Mouse (Mus musculus) ES-E14 (cell line): ENCODE measurements around the gene Ntrk2. TPM values are rescaled to one million over a fixed set of nuclear protein-coding genes. Genes with fewer than 3 reads are reported as not detected.

Source experiments
- DNase-seq: peaks from one replicate; pipeline ENCODE4 v3.0.0-alpha.2; 2013; ENCODE audit warnings: low read depth, low spot score
- H3K27ac ChIP-seq: 2 replicates; pipeline ENCODE4 v1.5.1; 2012; ENCODE audit warnings: low read depth, mild to moderate bottlenecking, low read length, moderate library complexity, mixed read lengths; ENCODE audit not compliant: poor library complexity, insufficient read depth, severe bottlenecking
- H3K36me3 ChIP-seq: 2 replicates; pipeline ENCODE4 v1.6.1; 2012; ENCODE audit warnings: mild to moderate bottlenecking, low read length, moderate library complexity, mixed read lengths; ENCODE audit not compliant: control insufficient read depth, poor library complexity, insufficient read depth, severe bottlenecking
- H3K4me1 ChIP-seq, 2 experiments: fragments of 150-350 bp in 1 of 2; sonication (generic) in 1 of 2; 2 replicates each; pipeline ENCODE4 v1.6.1; 2012; ENCODE audit warnings: low read length in 2 of 2, mild to moderate bottlenecking in 1 of 2, mixed read lengths in 1 of 2; ENCODE audit not compliant: control insufficient read depth in 2 of 2, insufficient read depth in 2 of 2, poor library complexity in 1 of 2
- H3K4me3 ChIP-seq, 2 experiments: fragments of 150-350 bp in 1 of 2; sonication (generic) in 1 of 2; 2 replicates each; pipeline ENCODE4 v1.5.1; 2012; ENCODE audit warnings: low read length in 2 of 2, low read depth in 1 of 2, mild to moderate bottlenecking in 1 of 2, mixed read lengths in 1 of 2; ENCODE audit not compliant: insufficient read depth in 1 of 2, poor library complexity in 1 of 2, severe bottlenecking in 1 of 2
- H3K9ac ChIP-seq: 2 replicates; pipeline ENCODE4 v1.6.1; 2012; ENCODE audit warnings: low read depth, mild to moderate bottlenecking, low read length, mixed read lengths; ENCODE audit not compliant: poor library complexity, insufficient read depth, severe bottlenecking
- H3K9me3 ChIP-seq: fragments of 150-350 bp; sonication (generic); 2 replicates; pipeline ENCODE4 v1.6.1; 2012; ENCODE audit warnings: low read depth, mild to moderate bottlenecking, low read length; ENCODE audit not compliant: control insufficient read depth, insufficient read depth
- CHD2 ChIP-seq: IDR thresholded peaks from 2 replicates; pipeline ENCODE4 v1.6.1; 2014; ENCODE audit warnings: mild to moderate bottlenecking, low read depth, low read length, inconsistent platforms
- HCFC1 ChIP-seq: IDR thresholded peaks from 2 replicates; pipeline ENCODE4 v1.6.1; 2012; ENCODE audit warnings: low read length, inconsistent platforms, borderline replicate concordance; ENCODE audit not compliant: insufficient read depth
- MAFK ChIP-seq: IDR thresholded peaks from 2 replicates; pipeline ENCODE4 v1.6.1; 2014; ENCODE audit warnings: mild to moderate bottlenecking, low read depth, low read length, inconsistent platforms; ENCODE audit not compliant: insufficient read depth
- ZC3H11A ChIP-seq: IDR thresholded peaks from 2 replicates; pipeline ENCODE4 v1.6.1; 2012; ENCODE audit warnings: low read depth, mild to moderate bottlenecking, inconsistent platforms, low read length, borderline replicate concordance
- ZNF384 ChIP-seq: IDR thresholded peaks from 2 replicates; pipeline ENCODE4 v1.6.1; 2012; ENCODE audit warnings: low read depth, low read length, inconsistent platforms
- in situ Hi-C, 2 experiments: fragments of 600-800 bp; cut with MboI; formaldehyde crosslinking; loops; one replicate each; pipeline ENCODE4 v1.15.1; 2025; ENCODE audit warnings: low sequenced_read_pairs in 2 of 2, inconsistent platforms in 1 of 2; ENCODE audit not compliant: unreplicated experiment in 2 of 2
- total RNA-seq: library from RNA; depleted of rRNA; stranded (reverse); fragments of 300-350 nt; gene quantifications from 2 replicates; pipeline ENCODE4 v1.2.3, GENCODE M21; 2012; rRNA removed

The Ntrk2 gene
- 1.9 and 5.0 TPM in 2 replicates for total RNA-seq

DNA sequence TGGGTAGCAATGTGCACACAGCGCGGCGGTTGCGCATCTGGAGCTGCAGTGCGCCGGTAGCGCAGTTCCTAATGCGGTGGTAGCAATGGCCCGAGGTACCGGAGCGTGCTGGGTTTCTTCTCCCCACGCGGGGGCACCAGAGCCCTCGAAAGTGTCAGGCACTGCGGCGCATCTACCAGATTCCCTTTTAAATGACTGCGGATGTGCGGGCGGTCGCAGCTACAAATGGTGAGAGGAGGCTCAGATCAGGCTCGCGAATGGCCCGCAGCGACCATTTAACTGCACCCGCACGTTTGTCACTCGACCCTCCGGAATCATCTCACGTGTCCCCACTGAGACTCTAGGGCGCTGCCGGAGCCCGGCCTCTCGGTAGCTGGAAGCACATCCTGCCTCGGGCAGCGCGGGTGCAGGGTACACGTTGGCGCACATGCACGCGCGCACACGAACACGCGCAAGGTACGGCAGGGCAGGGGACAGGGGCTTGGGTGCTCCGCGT is at the start of gene Ntrk2:
Gene Ntrk2, plus strand, starts transcription at position 173 of the 496 bp plus-strand sequence.
- Histone ChIP-seq H3K4me3 (peak within 1 kb of the TSS; percentile 25 to 67), H3K9ac (peak within 1 kb of the TSS; percentile 28), H3K36me3 (no peaks in the 10 kb centered on the region), H3K27ac (no peak within 1 kb of the TSS), H3K9me3 (no peaks in the 10 kb centered on the region), H3K4me1 (peaks cover 0 to 6% of the 10 kb centered on the region in 2 experiments; a peak in 1 of 4 replicates)
- DNase-seq, result peak; percentile 71
- TF ChIP-seq ZC3H11A, result no peak
- no peak for TF ChIP-seq HCFC1
- TF ChIP-seq ZNF384, result no peak
- no peak for TF ChIP-seq CHD2
- no peak for TF ChIP-seq MAFK
- in situ Hi-C loops, result no loop called here

DNA sequence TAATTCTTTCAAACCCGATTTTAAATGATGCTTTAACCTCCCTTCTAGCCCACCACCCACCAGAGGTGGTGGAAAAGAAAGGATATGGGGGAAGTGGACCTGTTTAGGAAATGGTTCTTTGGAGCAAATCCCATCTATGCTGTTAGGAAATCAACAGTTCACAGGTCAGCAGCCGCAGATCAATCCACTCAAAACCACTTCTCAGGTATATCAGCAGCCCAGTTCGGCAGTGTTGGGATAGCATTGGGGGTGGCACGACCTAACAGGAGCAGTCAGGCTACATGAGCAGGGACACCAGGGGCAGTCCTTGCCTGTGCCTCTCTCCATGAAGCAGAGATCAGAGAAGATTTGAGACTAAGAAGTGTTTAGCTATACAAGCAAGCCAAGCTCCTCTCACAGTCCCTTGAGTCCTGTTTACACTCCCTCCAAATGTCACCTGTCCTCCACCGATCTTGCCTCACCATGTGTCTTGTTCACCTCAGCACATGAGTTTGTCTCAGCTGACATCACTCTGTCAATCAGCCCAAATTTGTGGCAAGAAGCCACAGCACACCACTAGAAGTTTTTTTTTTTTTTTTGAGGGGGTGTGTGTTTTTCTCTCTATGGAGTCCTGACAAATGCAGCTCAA is 45.3 kb upstream of the Ntrk2 start:
- in situ Hi-C loops, result no loop called here
- TF ChIP-seq ZNF384 (no peak), CHD2 (no peak), ZC3H11A (no peak), HCFC1 (no peak), MAFK (no peak)
- Histone ChIP-seq H3K27ac (no peak overlapping the region), H3K4me1 (no peaks in the 10 kb centered on the region), H3K9me3 (no peaks in the 10 kb centered on the region), H3K9ac (no peak overlapping the region), H3K4me3 (no peak overlapping the region), H3K36me3 (no peaks in the 10 kb centered on the region)
- no peak for DNase-seq

DNA sequence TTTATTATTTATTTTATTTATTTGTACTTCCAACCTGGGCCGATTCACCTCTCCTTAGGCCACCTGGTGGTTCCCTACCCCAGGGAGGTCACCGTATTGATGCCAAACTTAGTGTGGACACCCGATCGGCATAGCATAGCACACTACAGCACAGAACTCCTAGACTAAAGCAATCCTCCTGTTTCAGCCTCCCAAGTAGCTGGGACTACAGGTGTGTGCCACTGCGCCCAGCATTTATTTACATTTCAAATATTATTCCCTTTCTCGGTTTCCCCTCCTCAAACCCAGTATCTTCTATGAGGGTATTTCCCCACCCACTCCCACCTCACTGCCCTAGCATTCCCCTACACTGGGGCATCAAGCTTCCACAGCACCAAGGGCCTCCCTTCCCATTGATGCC is 38.1 kb upstream of the Ntrk2 start:
- no peaks in the 10 kb centered on the region for H3K9me3 ChIP-seq
- H3K27ac ChIP-seq, result no peak overlapping the region
- DNase-seq, result no peak
- no peaks in the 10 kb centered on the region for H3K4me1 ChIP-seq
- H3K36me3 ChIP-seq, result no peaks in the 10 kb centered on the region
- no peak overlapping the region for H3K4me3 ChIP-seq
- H3K9ac ChIP-seq, result no peak overlapping the region; the same call in 1 of the 2 replicates
- TF ChIP-seq CHD2 (no peak), HCFC1 (no peak), ZC3H11A (no peak), MAFK (no peak), ZNF384 (no peak)
- in situ Hi-C loops, result no loop called here

DNA sequence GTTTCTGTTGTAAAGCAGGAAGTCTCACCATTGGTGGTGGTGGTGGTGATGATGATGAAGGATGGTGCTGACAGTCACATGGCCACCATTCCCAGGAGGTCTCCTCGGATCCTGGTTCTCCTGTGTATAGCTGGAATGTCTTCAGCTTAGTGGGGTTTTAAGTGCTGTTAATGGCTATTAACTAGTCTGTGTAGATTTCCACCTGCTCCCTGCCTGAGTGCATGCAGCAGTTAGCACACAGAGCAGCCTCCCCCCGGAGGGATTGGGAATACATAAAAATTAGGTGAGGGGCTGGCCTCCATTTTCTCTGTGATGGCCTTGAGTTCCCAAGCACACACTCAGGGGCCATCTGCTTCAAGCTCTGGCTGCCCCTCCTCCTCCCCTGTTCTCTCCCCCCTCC is 36.9 kb upstream of the Ntrk2 start:
- no peak for DNase-seq
- no peak overlapping the region for H3K27ac ChIP-seq
- H3K4me1 ChIP-seq, result no peaks in the 10 kb centered on the region
- TF ChIP-seq MAFK (no peak), HCFC1 (no peak), ZNF384 (no peak), ZC3H11A (no peak), CHD2 (no peak)
- H3K9ac ChIP-seq, result no peak overlapping the region
- H3K36me3 ChIP-seq, result no peaks in the 10 kb centered on the region
- in situ Hi-C loops, result no loop called here
- H3K9me3 ChIP-seq, result no peaks in the 10 kb centered on the region
- H3K4me3 ChIP-seq, result no peak overlapping the region
